21 mouse cellular contexts compared by ENCODE assay signal in genomic region chr6:7562524-7562923, GRCm38 (mm10). TPM values are rescaled to one million over a fixed set of nuclear protein-coding genes. Genes with fewer than 3 reads are reported as not detected.
DNase-seq lines count a peak whose midpoint lies in the region; ATAC-seq and TF ChIP-seq lines count a peak whose summit lies in the region.
"Had no signal": no experiment of that assay in that cellular context is flagged by ENCODE, and none has a peak within 500 bp of the region (broad histone marks: within the 10 kb centered on the region; RNA-seq: fewer than 3 reads in every experiment).

No protein-coding gene starts in this region.

- peak; percentile 32 to 40 for DNase-seq in heart, postnatal 10 days
- no peak for DNase-seq in midbrain, embryonic 11.5 days (ENCODE audit: low spot score, missing footprints)
- peak; percentile 22 for DNase-seq in embryo, embryonic 11 days
- peak; percentile 40 for DNase-seq in hindbrain, postnatal 0 days (ENCODE audit: low spot score)
- no peak for DNase-seq in cerebellum, adult 18-20 months
- DNase-seq: adrenal gland, postnatal 36 days; cerebellum, adult 9-11 months; gastrocnemius, postnatal 36 days; liver; liver, postnatal 0 days; lung, postnatal 36 days; thymus, postnatal 4 days had no signal

- H3K27me3 ChIP-seq in heart, embryonic 12.5 days (replicated peaks) = no peaks in the 10 kb centered on the region
- H3K27me3 ChIP-seq in midbrain, embryonic 16.5 days (ENCODE audit: control insufficient read depth, insufficient read depth, low read depth, low read length) = no peaks in the 10 kb centered on the region
- no peaks in the 10 kb centered on the region for H3K27me3 ChIP-seq in midbrain, embryonic 11.5 days (ENCODE audit: control insufficient read depth, insufficient read depth, low read length)
- no peaks in the 10 kb centered on the region for H3K27me3 ChIP-seq in hindbrain, postnatal 0 days (ENCODE audit: insufficient read depth, low read length)
- H3K27me3 ChIP-seq: embryonic facial prominence, embryonic 12.5 days had no signal

- TF ChIP-seq CTCF in hindbrain, postnatal 0 days (IDR thresholded peaks at IDR 0.05; ENCODE audit: low read depth) = no peak

- no peaks in the 10 kb centered on the region for H3K9me3 ChIP-seq in heart, embryonic 12.5 days (replicated peaks)
- H3K9me3 ChIP-seq in midbrain, embryonic 16.5 days (replicated peaks; ENCODE audit: control insufficient read depth, low read length, poor library complexity, severe bottlenecking) = no peaks in the 10 kb centered on the region
- no peaks in the 10 kb centered on the region for H3K9me3 ChIP-seq in midbrain, embryonic 11.5 days (ENCODE audit: control insufficient read depth, low read length)
- H3K9me3 ChIP-seq in hindbrain, postnatal 0 days (ENCODE audit: low read length) = no peaks in the 10 kb centered on the region
- H3K9me3 ChIP-seq: embryonic facial prominence, embryonic 12.5 days; kidney, embryonic 15.5 days had no signal

- 44% methylated on average over 6 of the region's 6 CpGs for WGBS in heart, embryonic 12.5 days
- 31% methylated on average over 6 of the region's 6 CpGs for WGBS in midbrain, embryonic 16.5 days
- WGBS in midbrain, embryonic 11.5 days = 67% methylated on average over 6 of the region's 6 CpGs
- 36% methylated on average over 6 of the region's 6 CpGs for WGBS in hindbrain, postnatal 0 days

- no peak for ATAC-seq in heart, embryonic 12.5 days (ENCODE audit: insufficient number of reproducible peaks, low FRiP score)
- ATAC-seq in midbrain, embryonic 16.5 days = 0 out of 2 replicates have a peak, but pooled peaks have one; percentile 53
- no peak for ATAC-seq in midbrain, embryonic 11.5 days (ENCODE audit: low FRiP score)
- ATAC-seq in hindbrain, postnatal 0 days = 0 out of 2 replicates have a peak, but pooled peaks have one; percentile 43
- ATAC-seq: intestine, embryonic 16.5 days; liver, postnatal 0 days; Patski had no signal

- H3K9ac ChIP-seq in heart, embryonic 12.5 days = no peak overlapping the region
- H3K9ac ChIP-seq in midbrain, embryonic 16.5 days (ENCODE audit: low read depth, low read length) = no peak overlapping the region
- H3K9ac ChIP-seq in midbrain, embryonic 11.5 days (ENCODE audit: low read length) = no peak overlapping the region
- no peak overlapping the region for H3K9ac ChIP-seq in hindbrain, postnatal 0 days (replicated peaks; ENCODE audit: low read length)
- H3K9ac ChIP-seq: embryonic facial prominence, embryonic 12.5 days; kidney, embryonic 15.5 days; liver, postnatal 0 days had no signal

- H3K4me1 ChIP-seq in heart, embryonic 12.5 days (replicated peaks) = no peaks in the 10 kb centered on the region
- no peaks in the 10 kb centered on the region; the same call in 1 of the 2 replicates for H3K4me1 ChIP-seq in midbrain, embryonic 16.5 days (ENCODE audit: control insufficient read depth, insufficient read depth, low read length)
- no peaks in the 10 kb centered on the region for H3K4me1 ChIP-seq in midbrain, embryonic 11.5 days (ENCODE audit: control insufficient read depth, insufficient read depth, low read length)
- no peaks in the 10 kb centered on the region for H3K4me1 ChIP-seq in hindbrain, postnatal 0 days (ENCODE audit: insufficient read depth, low read length)
- H3K4me1 ChIP-seq: kidney, embryonic 15.5 days had no signal

- H3K27ac ChIP-seq in heart, embryonic 12.5 days (ENCODE audit: poor library complexity, severe bottlenecking) = no peak overlapping the region
- no peak overlapping the region for H3K27ac ChIP-seq in midbrain, embryonic 16.5 days (ENCODE audit: low read length)
- H3K27ac ChIP-seq in midbrain, embryonic 11.5 days (ENCODE audit: low read depth, low read length) = no peak overlapping the region
- no peak overlapping the region for H3K27ac ChIP-seq in hindbrain, postnatal 0 days
- H3K27ac ChIP-seq: embryonic facial prominence, embryonic 12.5 days; kidney, embryonic 15.5 days; stomach, postnatal 0 days had no signal

- no peaks in the 10 kb centered on the region for H3K36me3 ChIP-seq in heart, embryonic 12.5 days
- H3K36me3 ChIP-seq in midbrain, embryonic 16.5 days (ENCODE audit: control insufficient read depth, insufficient read depth, low read length) = no peaks in the 10 kb centered on the region
- H3K36me3 ChIP-seq in midbrain, embryonic 11.5 days (ENCODE audit: control insufficient read depth, insufficient read depth, low read length) = no peaks in the 10 kb centered on the region
- no peaks in the 10 kb centered on the region for H3K36me3 ChIP-seq in hindbrain, postnatal 0 days (ENCODE audit: insufficient read depth, low read length)
- H3K36me3 ChIP-seq: embryonic facial prominence, embryonic 12.5 days; kidney, embryonic 15.5 days had no signal

- H3K4me2 ChIP-seq in heart, embryonic 12.5 days = no peak overlapping the region
- no peak overlapping the region for H3K4me2 ChIP-seq in midbrain, embryonic 16.5 days (ENCODE audit: low read length)
- H3K4me2 ChIP-seq in midbrain, embryonic 11.5 days = no peak overlapping the region
- H3K4me2 ChIP-seq in hindbrain, postnatal 0 days (ENCODE audit: low read depth, low read length) = peak overlapping the region; percentile 18
- H3K4me2 ChIP-seq: embryonic facial prominence, embryonic 12.5 days; kidney, embryonic 15.5 days had no signal

- intact Hi-C loops in heart, postnatal 10 days (cut with DNase I) = no loop called here

- H3K4me3 ChIP-seq in heart, embryonic 12.5 days = no peak overlapping the region
- no peak overlapping the region for H3K4me3 ChIP-seq in midbrain, embryonic 16.5 days (ENCODE audit: low read depth, low read length)
- H3K4me3 ChIP-seq in midbrain, embryonic 11.5 days (ENCODE audit: low read depth, low read length) = no peak overlapping the region
- H3K4me3 ChIP-seq in hindbrain, postnatal 0 days (ENCODE audit: low read length) = no peak overlapping the region
- H3K4me3 ChIP-seq: embryonic facial prominence, embryonic 12.5 days; kidney, embryonic 15.5 days had no signal

RNA-seq across cellular contexts. Expression of gene Tac1, which starts 7.8 kb away (rescaled TPM):
- not detected for total RNA-seq in heart, postnatal 10 days (2021)
- 0.40 and 0.51 TPM in 2 replicates for polyA plus RNA-seq in heart, embryonic 12.5 days (2016; fragmentation: Nextera tagmentation; extraction: Ambion mirVana)
- 126 and 137 TPM in 2 replicates for polyA plus RNA-seq in midbrain, embryonic 16.5 days (2015; fragmentation: Nextera tagmentation; extraction: Ambion mirVana)
- 14.9 and 16.8 TPM in 2 replicates for polyA plus RNA-seq in midbrain, embryonic 11.5 days (2014; fragmentation: Nextera tagmentation; extraction: Ambion mirVana)
- total RNA-seq in hindbrain, postnatal 0 days (2014; rRNA removed) = 45.0 and 56.4 TPM in 2 replicates
- polyA plus RNA-seq in hindbrain, postnatal 0 days (2015; fragmentation: Nextera tagmentation; extraction: Ambion mirVana) = 166 and 183 TPM in 2 replicates
- total RNA-seq: gastrocnemius, postnatal 36 days; heart, postnatal 14 days had no signal
- polyA plus RNA-seq: C2C12; liver, postnatal 0 days; Patski had no signal

Comparison
In these comparisons a context has a peak if more than half of its experiments do, and no peak if none do; other contexts are left out.
1. ATAC-seq: peak in midbrain, embryonic 16.5 days (single experiment) and hindbrain, postnatal 0 days (single experiment); none in heart, embryonic 12.5 days (single experiment) and midbrain, embryonic 11.5 days (single experiment).
2. DNase-seq: peak in heart, postnatal 10 days (2 of 2), embryo, embryonic 11 days (single experiment) and hindbrain, postnatal 0 days (single experiment); none in midbrain, embryonic 11.5 days (single experiment) and cerebellum, adult 18-20 months (0 of 2).
3. RNA of gene Tac1, which starts 7.8 kb away (polyA plus RNA-seq): 166 to 183 TPM in hindbrain, postnatal 0 days, 126 to 137 TPM in midbrain, embryonic 16.5 days and 14.9 to 16.8 TPM in midbrain, embryonic 11.5 days; 0.40 to 0.51 TPM in heart, embryonic 12.5 days; every median in the first group is over 10 times any median in the second.